Mouse (Mus musculus) hematopoietic stem cell, adult 5-6 weeks (primary cell): ENCODE measurements around the gene Rnaset2a. TPM values are rescaled to one million over a fixed set of nuclear protein-coding genes. Genes with fewer than 3 reads are reported as not detected.
A peak's percentile ranks its signal among the peaks of the same experiment; 100 is the strongest.
"Not testable (repeated sequence)": the region's sequence is repeated elsewhere in the genome, so short reads cannot be mapped to it uniquely, and the experiment has no call there.

Experiments used
- ATAC-seq, 2 experiments: fragments of 125-278 bp in 1 of 2; replicated peaks in 1 of 2; 2 replicates each; pipeline ENCODE4 v1.8.0; 2016 to 2017; ENCODE audit warnings: inconsistent platforms in 2 of 2, mild to moderate bottlenecking in 2 of 2, moderate number of reproducible peaks in 2 of 2, low read depth in 1 of 2, moderate TSS enrichment in 1 of 2; ENCODE audit not compliant: low FRiP score in 2 of 2, poor library complexity in 2 of 2, severe bottlenecking in 2 of 2, insufficient read depth in 1 of 2, low TSS enrichment in 1 of 2
- total RNA-seq: library from RNA; stranded (forward); fragments of 172-1452, 232-1000 nt; gene quantifications from 2 replicates; pipeline ENCODE4 v1.2.3, GENCODE M21; 2017

Gene Rnaset2a
- total RNA-seq, 1 experiment from 2014 or later: 54.8 TPM

DNA sequence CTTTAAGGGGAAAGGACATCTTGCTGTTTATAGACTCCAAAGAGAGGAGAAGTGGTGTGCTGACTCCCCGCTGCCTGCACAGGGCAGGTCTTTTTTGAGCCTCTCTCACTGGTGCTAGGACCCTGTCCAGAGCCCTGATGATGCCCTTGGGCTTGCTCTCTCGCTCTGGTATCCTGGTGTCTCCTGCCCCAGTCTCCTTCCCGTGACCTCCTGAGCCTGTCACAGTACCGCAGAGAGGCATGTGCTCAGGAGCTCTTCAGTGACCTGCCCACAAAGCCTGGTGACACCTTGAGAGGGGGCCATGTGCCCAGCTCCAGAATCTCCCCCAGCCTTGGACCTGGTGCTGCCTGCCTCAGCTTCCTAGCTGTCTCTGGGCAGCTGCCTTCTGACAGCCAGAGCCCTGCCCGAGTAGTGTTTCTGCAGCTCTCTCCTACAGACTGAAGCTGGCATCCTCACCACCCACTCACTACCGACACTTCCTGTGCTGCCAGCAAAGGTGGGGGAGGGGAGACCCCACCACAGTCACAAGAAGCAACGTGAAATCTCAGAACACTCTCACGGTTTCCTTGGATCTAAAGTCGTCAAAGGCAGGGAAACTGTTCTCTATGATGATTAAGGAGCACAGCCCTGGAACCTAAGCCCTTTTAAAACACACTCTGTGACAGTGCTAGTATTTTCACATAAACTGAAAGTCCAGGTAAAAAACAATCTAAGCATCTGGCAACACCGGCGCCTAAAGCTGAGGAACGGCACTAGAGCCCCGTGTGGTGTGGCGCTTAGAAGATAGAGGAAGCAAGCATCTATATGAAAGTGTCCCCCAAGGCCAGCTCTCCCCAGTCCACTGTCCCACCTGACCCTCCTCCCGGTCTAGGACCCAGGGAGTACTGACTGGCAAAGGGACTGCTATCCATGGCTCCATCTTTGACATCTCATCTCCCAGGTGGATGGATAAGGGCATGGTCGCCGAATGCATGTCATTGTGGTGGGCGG is 55.1 kb downstream of the Rnaset2a start:
- peak; percentile 48 to 70 for ATAC-seq

DNA sequence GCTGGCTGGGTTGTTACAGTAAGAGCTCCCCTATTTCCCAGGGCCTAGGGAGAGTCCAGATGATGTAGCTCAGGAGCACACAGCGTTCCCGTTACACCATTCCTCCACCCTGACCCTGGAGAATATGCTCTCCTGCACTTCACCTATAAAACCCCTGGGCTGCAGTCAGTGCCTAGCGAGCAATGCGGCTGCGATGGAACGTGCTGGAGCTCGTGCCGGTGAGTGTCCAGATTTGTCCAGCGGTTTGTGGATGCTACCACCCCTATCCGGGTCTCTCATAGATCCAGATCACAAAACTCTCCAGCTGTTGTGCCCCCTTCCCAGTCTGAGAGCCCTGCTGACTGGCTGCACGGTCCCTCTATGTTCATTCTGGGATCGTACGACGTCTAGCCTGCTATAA is 56.6 kb downstream of the Rnaset2a start:
- not testable (repeated sequence) for ATAC-seq

DNA sequence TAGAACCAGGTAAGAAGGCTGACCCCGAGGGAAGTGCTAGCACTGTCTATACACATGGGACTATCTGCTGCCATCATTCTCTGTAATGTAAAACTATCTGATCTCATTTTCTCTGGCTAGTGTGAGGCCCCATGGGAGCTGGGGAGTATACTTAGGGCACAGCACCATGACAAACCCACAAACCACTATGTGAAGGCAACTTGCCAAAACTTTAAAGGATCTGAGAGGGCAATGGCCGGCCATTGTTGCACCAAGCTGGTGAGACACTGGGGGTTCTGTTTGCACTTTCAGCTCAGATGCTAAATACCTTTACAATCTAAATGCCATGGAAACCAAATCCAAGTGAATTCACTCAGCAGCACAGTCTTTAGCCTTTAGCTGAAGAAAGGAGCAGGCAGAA is 78.0 kb downstream of the Rnaset2a start:
- ATAC-seq: peak in 1 of 2 experiments; percentile 49; a peak in 2 of 4 replicates

Other genes starting within 250 kb of the Rnaset2a start
- 11.0 and 12.7 TPM in 2 replicates for gene Tagap, start 222.1 kb downstream of the Rnaset2a start, total RNA-seq
- gene Rsph3a, start 202.5 kb downstream of the Rnaset2a start, total RNA-seq: 46.2 and 116 TPM in 2 replicates
- not detected in 2 replicates for gene Gm49673, start 309 bp downstream of the Rnaset2a start, total RNA-seq
- gene Fgfr1op, start 17.4 kb upstream of the Rnaset2a start, total RNA-seq: 57.5 and 64.7 TPM in 2 replicates
- gene Ccr6, start 87.9 kb upstream of the Rnaset2a start, total RNA-seq: not detected in 2 replicates
- 72.7 and 73.1 TPM in 2 replicates for gene Mpc1, start 134.8 kb upstream of the Rnaset2a start, total RNA-seq
- gene Sft2d1, start 163.0 kb upstream of the Rnaset2a start, total RNA-seq: 33.1 and 56.3 TPM in 2 replicates
- not detected in 2 replicates for gene Prr18, start 189.4 kb upstream of the Rnaset2a start, total RNA-seq
- not detected in 2 replicates for gene T2, start 207.9 kb upstream of the Rnaset2a start, total RNA-seq